Mouse (Mus musculus) midbrain, postnatal 0 days (tissue): ENCODE measurements around the gene Ndufa4l2. TPM values are rescaled to one million over a fixed set of nuclear protein-coding genes. Genes with fewer than 3 reads are reported as not detected.

Experiments
- ATAC-seq: fragments of 200-750 bp; cut with Nextera tagmentation; 2 replicates; pipeline ENCODE4 v1.8.0; 2017; ENCODE audit warnings: moderate number of reproducible peaks, mild to moderate bottlenecking, moderate TSS enrichment, moderate library complexity; ENCODE audit not compliant: low FRiP score
- DNase-seq: peaks from one replicate; pipeline ENCODE4 v3.0.0-alpha.2; 2015; ENCODE audit warnings: low spot score
- H3K27ac ChIP-seq: fragments of 300-500 bp; sonication (generic); 2 replicates; pipeline ENCODE4 v1.5.1; 2014; ENCODE audit warnings: low read depth, mild to moderate bottlenecking, low read length, mixed read lengths
- H3K27me3 ChIP-seq: fragments of 300-500 bp; sonication (generic); 2 replicates; pipeline ENCODE4 v1.6.1; 2014; ENCODE audit warnings: low read length, control low read depth, mixed read lengths; ENCODE audit not compliant: insufficient read depth
- H3K36me3 ChIP-seq: fragments of 300-500 bp; sonication (generic); 2 replicates; pipeline ENCODE4 v1.6.1; 2014; ENCODE audit warnings: low read length, control low read depth, mixed read lengths; ENCODE audit not compliant: insufficient read depth
- H3K4me1 ChIP-seq: fragments of 300-500 bp; sonication (generic); 2 replicates; pipeline ENCODE4 v1.6.1; 2014; ENCODE audit warnings: mild to moderate bottlenecking, control low read depth, antibody characterized with exemption, low read length, mixed read lengths; ENCODE audit not compliant: insufficient read depth
- H3K4me2 ChIP-seq: fragments of 300-500 bp; sonication (generic); 2 replicates; pipeline ENCODE4 v1.6.1; 2014; ENCODE audit warnings: low read depth, mild to moderate bottlenecking, low read length, mixed read lengths; ENCODE audit not compliant: poor library complexity, severe bottlenecking
- H3K4me3 ChIP-seq: fragments of 300-500 bp; sonication (generic); 2 replicates; pipeline ENCODE4 v1.5.1; 2014; ENCODE audit warnings: low read depth, mild to moderate bottlenecking, low read length, moderate library complexity
- H3K9ac ChIP-seq: fragments of 300-500 bp; sonication (generic); replicated peaks from 2 replicates; pipeline ENCODE4 v1.6.1; 2014; ENCODE audit warnings: mild to moderate bottlenecking, low read length, moderate library complexity, mixed read lengths; ENCODE audit not compliant: poor library complexity, severe bottlenecking
- H3K9me3 ChIP-seq: fragments of 300-500 bp; sonication (generic); 2 replicates; pipeline ENCODE4 v1.6.1; 2016; ENCODE audit warnings: low read length, control low read depth
- CTCF ChIP-seq: IDR thresholded peaks from 2 replicates; pipeline ENCODE4 v1.5.1; 2016; ENCODE audit warnings: antibody characterized with exemption, mild to moderate bottlenecking
- WGBS: fragments of 180-500 bp; shearing (Covaris S2); extraction: QIAGEN DNeasy Blood & Tissue Kit; methylation state at CpG from one replicate; pipeline ENCODE4 v1.1.7; 2014; 5-methylcytosine and 5-hydroxymethylcytosine counted together
- polyA plus RNA-seq: library from polyadenylated mRNA; unstranded; fragments of >200 nt; fragmentation: Nextera tagmentation; extraction: Ambion mirVana; gene quantifications from 2 replicates; pipeline ENCODE4 v1.2.1, GENCODE M21; 2015
- total RNA-seq: library from RNA; depleted of rRNA; stranded (reverse); fragments of >200 nt; gene quantifications from 2 replicates; pipeline ENCODE4 v1.2.3, GENCODE M21; 2014

Gene Ndufa4l2
- total and polyA plus RNA-seq, 2 experiments from 2014 or later, result 16.6 to 18.7 TPM

GRCm38 (mm10) chr10:127479131-127479530 lies 35.6 kb upstream of the Ndufa4l2 start:
- Histone ChIP-seq H3K27me3 (no peaks in the 10 kb centered on the region), H3K9me3 (no peaks in the 10 kb centered on the region), H3K4me3 (no peak overlapping the region), H3K9ac (no peak overlapping the region), H3K4me1 (no peaks in the 10 kb centered on the region), H3K27ac (no peak overlapping the region), H3K4me2 (no peak overlapping the region), H3K36me3 (peaks cover 41% of the 10 kb centered on the region)
- peak; percentile 79 for TF ChIP-seq CTCF
- ATAC-seq, result no peak
- 95% methylated on average over 4 of the region's 4 CpGs for WGBS
- peak; percentile 72 for DNase-seq

GRCm38 (mm10) chr10:127480833-127481813 lies 33.6 kb upstream of the Ndufa4l2 start:
- H3K4me2 ChIP-seq, result no peak overlapping the region
- H3K4me1 ChIP-seq, result no peaks in the 10 kb centered on the region
- 86% methylated on average over 19 of the region's 19 CpGs for WGBS
- no peaks in the 10 kb centered on the region for H3K27me3 ChIP-seq
- H3K9me3 ChIP-seq, result no peaks in the 10 kb centered on the region
- DNase-seq, result no peak
- no peak overlapping the region for H3K4me3 ChIP-seq
- H3K36me3 ChIP-seq, result peaks cover 48% of the 10 kb centered on the region
- no peak overlapping the region for H3K27ac ChIP-seq
- no peak for ATAC-seq
- no peak overlapping the region for H3K9ac ChIP-seq
- no peak for TF ChIP-seq CTCF

DNA sequence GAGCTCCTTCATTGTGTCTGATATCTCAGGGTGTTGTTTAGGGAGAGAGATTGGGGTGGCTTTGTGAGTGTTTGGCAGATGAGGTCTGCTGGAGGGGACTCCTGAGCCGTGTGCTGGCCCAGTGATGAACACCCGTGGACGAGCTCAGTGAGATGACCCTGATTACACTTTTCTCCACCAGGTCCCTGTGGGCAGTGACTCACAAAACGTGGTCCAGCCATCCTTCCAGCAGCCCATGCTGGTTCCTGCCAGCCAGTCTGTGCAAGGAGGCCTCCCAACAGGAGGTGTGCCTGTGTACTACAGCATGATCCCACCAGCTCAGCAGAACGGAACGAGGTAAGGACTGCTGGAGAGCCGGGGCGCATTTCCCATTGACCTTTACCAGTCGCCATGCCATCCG lies 29.5 kb upstream of the Ndufa4l2 start:
- Histone ChIP-seq H3K27me3 (no peaks in the 10 kb centered on the region), H3K9ac (no peak overlapping the region), H3K4me1 (no peaks in the 10 kb centered on the region), H3K4me2 (no peak overlapping the region), H3K9me3 (no peaks in the 10 kb centered on the region), H3K4me3 (no peak overlapping the region), H3K36me3 (peaks cover 52% of the 10 kb centered on the region), H3K27ac (no peak overlapping the region)
- 93% methylated on average over 10 of the region's 10 CpGs for WGBS
- TF ChIP-seq CTCF, result no peak
- ATAC-seq, result no peak
- no peak for DNase-seq

- H3K4me1 ChIP-seq, result no peaks in the 10 kb centered on the region
- WGBS, result 82% methylated on average over 7 of the region's 7 CpGs
- H3K36me3 ChIP-seq, result peaks cover 43% of the 10 kb centered on the region
These were observed 25.9 kb upstream of the Ndufa4l2 start for GRCm38 (mm10) chr10:127488856-127489255.

GRCm38 (mm10) chr10:127490160-127491127 lies 24.3 kb upstream of the Ndufa4l2 start:
- WGBS, result 69% methylated on average over 18 of the region's 18 CpGs
- Histone ChIP-seq H3K9ac (no peak overlapping the region), H3K36me3 (peaks cover 37% of the 10 kb centered on the region)

More at GRCm38 (mm10) chr10:127488856-127489255, 25.9 kb upstream of the Ndufa4l2 start:
- Histone ChIP-seq H3K27ac (no peak overlapping the region), H3K4me2 (no peak overlapping the region), H3K9me3 (no peaks in the 10 kb centered on the region), H3K4me3 (no peak overlapping the region), H3K9ac (no peak overlapping the region), H3K27me3 (no peaks in the 10 kb centered on the region)
- no peak for ATAC-seq
- no peak for DNase-seq
- no peak for TF ChIP-seq CTCF

More at GRCm38 (mm10) chr10:127490160-127491127, 24.3 kb upstream of the Ndufa4l2 start:
- H3K9me3 ChIP-seq, result no peaks in the 10 kb centered on the region
- H3K4me2 ChIP-seq, result no peak overlapping the region
- DNase-seq (peak; percentile 34), ATAC-seq (0 out of 2 replicates have a peak, but pooled peaks have one; percentile 34)
- TF ChIP-seq CTCF, result no peak
- no peaks in the 10 kb centered on the region for H3K27me3 ChIP-seq
- H3K4me3 ChIP-seq, result no peak overlapping the region
- H3K4me1 ChIP-seq, result no peaks in the 10 kb centered on the region
- H3K27ac ChIP-seq, result 0 out of 2 replicates have a peak overlapping the region, but pooled peaks have one; percentile 38
